Mouse (Mus musculus) brain, embryonic 14.5 days (tissue): Measurements from ENCODE around the gene Hoxd3. TPM values are rescaled to one million over a fixed set of nuclear protein-coding genes. Genes with fewer than 3 reads are reported as not detected.
A peak's percentile ranks its signal among the peaks of the same experiment; 100 is the strongest.

ENCODE experiments used
- DNase-seq: peaks from one replicate; pipeline ENCODE4 v3.0.0-alpha.2; 2011; ENCODE audit warnings: low read depth
- CTCF ChIP-seq: fragments of 200-500 bp; IDR thresholded peaks from 2 replicates; pipeline ENCODE4 v1.5.1; 2012; ENCODE audit warnings: inconsistent platforms, mild to moderate bottlenecking, moderate library complexity, borderline replicate concordance; ENCODE audit not compliant: insufficient read depth, insufficient read length; ENCODE audit errors: extremely low read depth
- POLR2A ChIP-seq: fragments of 200-500 bp; IDR thresholded peaks from 2 replicates; pipeline ENCODE4 v1.6.1; 2012; ENCODE audit warnings: mild to moderate bottlenecking, inconsistent platforms, borderline replicate concordance; ENCODE audit not compliant: poor library complexity, insufficient read depth, insufficient read length, severe bottlenecking; ENCODE audit errors: extremely low read depth
- polyA plus RNA-seq: library from polyadenylated mRNA; depleted of rRNA; stranded (reverse); fragments of >200 nt; gene quantifications from 2 replicates; pipeline ENCODE4 v1.2.3, GENCODE M21; 2012

The Hoxd3 gene
- polyA plus RNA-seq, 1 experiment, result 47.4 TPM

DNA sequence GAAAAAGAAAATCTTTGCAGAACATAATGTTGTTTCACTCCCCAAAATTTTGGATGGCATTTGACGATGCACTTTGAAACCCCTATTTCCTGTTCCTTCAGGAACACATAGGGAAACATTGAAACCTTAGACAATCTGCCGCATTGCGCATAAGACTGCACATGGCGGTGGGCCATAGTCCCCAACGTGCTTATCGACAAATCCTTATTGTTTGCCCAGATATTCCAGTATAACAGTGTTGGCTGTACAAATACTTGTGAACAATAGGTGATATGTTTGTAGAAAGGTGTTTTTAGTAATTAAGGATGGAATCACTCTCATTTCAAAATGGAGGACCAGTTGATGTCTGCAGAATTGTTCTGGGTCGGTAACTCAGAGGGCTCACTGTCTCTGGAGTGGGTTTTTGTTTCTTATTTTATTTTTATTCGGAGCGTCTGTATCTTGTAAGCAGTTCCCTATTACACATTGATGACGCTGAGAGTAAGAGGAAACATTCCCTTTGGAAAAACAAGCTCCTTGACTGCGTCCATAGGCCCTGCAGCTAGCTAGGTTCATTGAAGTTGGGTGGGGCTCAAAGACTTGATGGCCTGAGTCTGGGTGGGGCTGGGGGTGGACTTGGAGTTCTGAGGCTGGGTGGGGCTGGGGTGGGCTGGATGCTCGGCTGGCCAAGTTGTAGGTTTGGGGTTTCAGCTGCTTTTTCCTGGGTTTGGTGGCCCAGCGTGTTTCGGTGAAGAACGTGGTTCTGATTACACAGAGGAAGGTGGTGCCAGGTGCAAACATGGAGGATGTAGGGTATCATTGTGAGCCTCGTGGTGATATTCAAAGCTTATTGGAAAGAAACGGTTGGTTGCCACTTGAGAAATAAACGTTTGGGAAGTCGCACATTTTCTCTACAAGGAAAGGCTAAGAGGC is 1.8 kb downstream of the Hoxd3 start:
- TF ChIP-seq CTCF, result no peak
- DNase-seq, result peak; percentile 55

DNA sequence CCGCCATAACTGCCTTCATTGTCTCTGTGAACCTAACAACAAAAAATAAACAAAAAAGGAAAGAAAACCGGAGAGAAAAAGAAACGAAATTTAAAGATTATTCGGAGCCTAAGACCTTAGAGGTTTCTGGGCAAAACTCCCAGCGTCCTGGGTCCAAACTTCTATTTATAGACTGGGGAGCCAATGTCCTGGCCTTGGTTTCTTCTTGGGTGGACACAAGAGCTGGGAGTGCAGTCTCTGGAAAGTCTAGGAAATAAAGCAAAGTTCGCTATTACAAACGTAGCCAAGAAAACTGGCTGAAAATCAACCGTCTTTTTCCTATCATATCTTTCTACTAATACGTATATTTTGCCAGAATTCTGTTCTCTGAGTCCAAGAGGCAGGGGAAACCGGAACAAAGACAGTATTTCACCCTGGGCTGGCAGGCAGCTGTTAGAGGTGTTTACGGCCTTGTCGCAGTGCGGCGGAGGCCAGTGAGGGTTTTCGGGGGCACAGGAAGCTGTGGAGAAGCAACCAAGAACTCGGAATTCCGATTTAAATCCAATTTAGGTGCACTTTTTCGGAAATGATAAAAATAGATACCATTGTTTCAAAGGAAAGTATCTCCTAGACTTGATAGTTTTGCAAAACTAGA is 2.5 kb downstream of the Hoxd3 start:
- no peak for TF ChIP-seq CTCF
- TF ChIP-seq POLR2A, result no peak
- no peak for DNase-seq

DNA sequence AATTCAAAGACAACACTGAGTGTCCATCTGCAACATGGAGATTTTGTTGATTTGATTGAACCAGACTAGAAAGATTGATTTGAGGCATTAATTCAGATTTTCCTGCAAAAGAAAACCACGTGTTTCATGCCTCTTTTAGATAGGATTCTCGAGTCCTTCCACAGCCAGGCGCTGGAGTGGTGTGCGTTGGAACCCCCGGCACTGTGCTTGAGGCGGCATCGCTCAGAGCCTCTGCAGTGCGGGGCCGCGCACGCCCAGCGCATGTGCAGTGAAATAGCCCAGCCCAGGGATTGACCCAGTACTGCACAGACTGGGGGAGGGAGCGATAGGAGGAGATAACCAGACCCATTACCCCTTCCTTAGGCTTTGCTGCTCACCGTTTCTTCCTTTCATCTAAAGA is 3.2 kb downstream of the Hoxd3 start:
- no peak for TF ChIP-seq POLR2A
- TF ChIP-seq CTCF, result no peak
- no peak for DNase-seq

DNA sequence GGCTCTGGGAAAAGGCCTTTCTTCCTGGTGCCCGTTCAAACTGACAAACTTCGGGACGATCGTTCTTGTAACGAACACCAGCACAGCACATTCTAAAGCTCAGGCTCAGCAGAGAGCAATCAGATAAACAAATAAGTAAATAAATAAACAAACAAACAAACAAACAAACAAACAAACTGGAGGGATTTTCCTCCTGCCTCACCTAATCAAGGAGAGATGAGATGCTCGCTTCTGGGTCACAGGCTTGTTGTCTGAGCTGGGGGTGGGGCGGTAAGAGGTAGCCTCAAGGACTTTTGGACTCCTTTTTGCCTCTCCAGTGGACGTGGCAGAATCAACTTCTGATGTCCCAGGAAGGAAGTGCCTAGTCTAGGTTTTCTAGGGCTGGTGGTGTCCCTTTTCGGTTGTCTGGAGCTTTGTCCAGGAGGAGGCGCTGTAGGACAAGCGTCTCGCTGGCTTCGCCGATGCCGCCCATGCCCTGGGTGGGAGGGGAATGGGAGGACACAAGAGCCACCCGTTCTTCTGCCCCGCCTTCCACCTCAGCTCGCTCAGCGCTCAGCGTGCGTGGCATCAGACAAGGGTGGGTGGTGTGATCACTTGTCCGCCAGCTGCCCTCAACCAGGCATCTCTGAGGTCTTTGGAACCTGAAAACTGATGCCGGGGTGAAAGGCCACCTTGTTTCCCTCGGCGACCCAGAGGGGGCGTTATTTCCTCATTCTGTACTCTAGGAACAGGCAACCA is 3.9 kb downstream of the Hoxd3 start:
- TF ChIP-seq CTCF, result peak; percentile 87
- no peak for TF ChIP-seq POLR2A
- DNase-seq, result peak; percentile 89

DNA sequence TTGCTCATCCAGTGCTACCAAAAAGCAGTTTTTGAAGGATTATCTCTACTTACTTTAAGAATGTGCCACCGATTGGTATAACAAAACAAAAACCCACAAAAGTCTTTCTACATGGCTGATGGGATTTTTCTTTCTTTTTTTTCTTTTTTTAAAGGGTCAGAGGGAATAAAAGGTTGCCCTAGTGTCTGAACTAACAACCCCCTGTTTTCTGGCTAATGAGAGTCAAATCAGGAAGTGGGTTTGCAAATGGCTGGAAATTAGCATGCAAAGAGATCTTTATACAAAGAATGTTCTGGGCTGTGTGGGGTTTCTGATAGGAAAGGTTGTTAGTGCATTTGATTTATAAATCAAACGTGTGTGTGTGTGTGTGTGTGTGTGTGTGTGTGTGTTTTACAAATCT is 8.7 kb downstream of the Hoxd3 start:
- no peak for DNase-seq
- no peak for TF ChIP-seq CTCF
- TF ChIP-seq POLR2A, result no peak

DNA sequence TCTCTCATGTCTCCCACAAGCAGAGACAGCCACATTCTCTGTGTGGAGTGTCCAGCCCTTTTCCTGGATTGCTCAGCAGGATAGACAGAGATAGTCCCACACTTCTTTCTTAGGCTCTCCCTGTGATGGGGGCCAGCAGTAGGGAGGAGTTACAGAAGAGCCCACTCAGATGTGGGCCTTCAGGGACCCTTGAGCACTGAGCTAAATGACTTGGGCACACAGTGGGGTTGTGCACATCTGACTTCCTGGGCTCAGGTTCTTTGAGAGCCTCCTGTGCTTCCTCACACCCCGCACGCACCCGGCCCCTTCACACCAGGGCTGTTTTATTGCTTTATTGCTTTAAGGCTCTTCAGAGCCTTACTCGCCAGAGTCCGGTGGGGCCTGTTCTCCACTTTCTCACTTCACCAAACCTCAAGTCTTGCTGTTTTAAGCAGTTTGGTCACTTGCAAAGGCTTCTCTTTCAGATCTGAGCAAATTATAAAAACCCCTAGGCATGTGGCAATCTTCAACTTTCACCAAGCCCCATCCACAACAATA is 9.3 kb downstream of the Hoxd3 start:
- DNase-seq, result no peak
- TF ChIP-seq POLR2A, result no peak
- TF ChIP-seq CTCF, result no peak

DNA sequence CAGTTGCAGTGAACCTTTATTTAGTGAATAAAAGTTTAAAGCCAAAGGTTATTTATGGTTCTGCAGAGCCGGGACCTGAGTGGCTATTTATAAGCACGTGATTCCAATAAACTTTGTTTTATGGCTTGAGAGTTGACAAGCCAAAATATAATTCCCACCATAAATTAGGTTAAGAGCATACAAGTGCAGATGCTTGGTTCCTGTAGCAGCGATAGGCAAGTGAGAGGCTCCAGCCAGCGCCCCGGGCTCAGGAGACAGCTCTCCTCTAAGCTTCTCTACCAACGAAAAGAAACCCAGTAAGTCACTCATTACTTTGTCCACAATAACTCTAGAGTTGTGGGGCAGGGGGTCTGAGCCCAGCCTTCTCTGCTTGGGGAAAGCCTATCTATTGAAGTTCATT is 10.2 kb downstream of the Hoxd3 start:
- TF ChIP-seq CTCF, result no peak
- TF ChIP-seq POLR2A, result no peak
- no peak for DNase-seq

DNA sequence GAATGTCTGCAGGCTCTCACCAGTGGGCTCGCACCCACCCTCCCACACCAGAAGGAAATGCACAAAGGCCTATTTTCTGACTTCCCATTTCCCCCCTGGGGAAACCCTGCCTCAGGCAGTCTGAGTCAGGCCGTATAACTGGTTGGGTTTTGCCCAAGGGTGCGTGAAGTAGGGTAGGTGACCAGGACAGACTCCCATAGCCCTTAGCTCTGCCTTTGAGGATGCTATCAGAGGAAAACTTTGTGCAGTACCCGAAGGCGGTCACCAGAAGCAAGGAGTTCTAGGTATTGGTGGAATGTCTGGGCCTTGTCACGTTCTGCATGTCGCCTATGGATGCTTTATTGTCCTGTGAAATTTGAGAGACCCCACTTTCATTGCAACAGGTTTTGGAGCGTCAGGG is 11.2 kb downstream of the Hoxd3 start:
- DNase-seq, result no peak
- no peak for TF ChIP-seq POLR2A
- no peak for TF ChIP-seq CTCF

DNA sequence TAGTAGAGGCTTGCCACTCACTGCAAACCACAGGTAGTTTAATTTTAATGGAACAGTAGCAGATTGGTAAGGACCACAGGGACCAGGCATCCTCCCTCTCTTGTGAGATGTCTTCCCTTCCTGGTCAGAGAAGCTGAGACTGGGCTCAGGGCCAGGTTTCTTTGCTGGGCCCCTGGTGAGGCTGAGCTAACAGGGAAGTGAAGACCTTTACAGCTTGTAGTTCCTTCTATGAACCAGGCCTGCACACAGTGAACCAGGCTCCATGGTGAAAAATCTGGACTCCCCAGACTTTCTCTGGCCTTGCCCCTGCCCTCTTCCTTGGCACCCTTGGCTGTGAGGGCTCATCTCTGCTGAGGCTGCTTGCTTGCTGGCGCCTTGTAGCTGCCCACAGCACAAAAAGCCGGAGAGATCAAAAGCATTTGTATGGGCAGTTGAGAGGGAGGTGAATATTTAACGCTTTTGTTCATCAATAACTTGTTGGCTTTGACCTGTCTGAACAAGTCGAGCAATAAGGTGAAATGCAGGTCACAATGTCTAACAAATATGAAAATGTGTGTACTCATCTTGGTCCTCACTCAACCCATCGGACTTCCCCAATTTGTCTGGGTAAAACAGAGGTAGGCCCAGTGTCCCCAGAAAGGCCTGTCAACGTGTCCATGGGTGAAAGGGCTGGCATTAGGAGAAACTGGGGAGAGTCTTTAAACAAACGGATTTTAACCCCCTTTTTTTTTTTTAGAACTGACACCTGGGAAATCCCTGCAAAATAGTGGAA is 12.7 kb downstream of the Hoxd3 start:
- DNase-seq, result no peak
- TF ChIP-seq CTCF, result no peak
- TF ChIP-seq POLR2A, result no peak

DNA sequence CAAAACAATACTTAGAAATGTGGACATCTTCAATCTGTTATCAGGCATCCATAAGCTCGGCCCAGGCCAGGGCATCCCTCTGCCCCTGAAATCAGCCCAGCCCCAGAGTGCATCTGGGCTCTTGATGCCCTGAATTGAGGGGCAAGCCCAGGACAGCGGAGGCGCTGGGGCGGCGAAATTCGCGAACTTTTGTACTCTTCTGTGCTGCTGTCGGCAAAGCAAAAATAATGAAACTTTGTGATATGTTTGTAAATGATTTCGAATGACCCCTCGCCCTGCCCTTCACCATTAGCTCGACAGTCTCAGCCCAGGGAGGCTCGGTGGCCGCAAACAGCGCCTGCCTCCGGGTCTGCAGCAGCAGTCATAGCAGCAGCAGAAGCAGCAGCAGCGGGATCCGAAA is 13.4 kb downstream of the Hoxd3 start:
- DNase-seq, result no peak
- TF ChIP-seq CTCF (no peak), POLR2A (no peak)
